Mouse (Mus musculus): ENCODE measurements around the gene Olfr1410. TPM values are rescaled to one million over a fixed set of nuclear protein-coding genes. Genes with fewer than 3 reads are reported as not detected.

Gene Olfr1410
- polyA plus RNA-seq (2016; fragmentation: Nextera tagmentation; extraction: Ambion mirVana): not detected in 2 replicates

DNA sequence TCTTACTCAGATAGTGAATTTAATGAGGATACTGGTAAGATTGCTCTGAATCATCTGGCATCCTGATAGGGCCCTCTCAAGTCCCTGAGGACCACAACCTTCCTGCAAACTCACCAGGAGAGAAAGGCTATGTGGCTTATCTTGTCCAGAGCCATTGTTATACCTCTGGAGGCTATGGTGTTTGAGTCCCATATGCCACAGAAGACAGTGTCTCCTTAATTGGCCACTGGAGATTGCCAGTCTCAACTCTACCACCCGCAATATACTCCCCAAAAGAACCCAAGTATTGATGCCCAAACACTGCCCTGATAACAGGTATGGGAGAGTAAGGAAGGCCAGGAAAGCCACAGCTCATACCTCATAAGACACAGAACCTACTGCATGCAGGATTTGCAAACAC is at the start of gene Olfr1410:
Gene Olfr1410, plus strand, starts transcription at position 301 of the 400 bp plus-strand sequence.
- no peak for DNase-seq (ENCODE audit: low spot score)
- Histone ChIP-seq H3K9me3 (no peaks in the 10 kb centered on the region), H3K27ac (replicated peaks) (no peak within 1 kb of the TSS), H3K27me3 (replicated peaks; ENCODE audit: low read depth, poor library complexity, severe bottlenecking) (no peaks in the 10 kb centered on the region), H3K36me3 (replicated peaks) (no peaks in the 10 kb centered on the region), H3K4me1 (no peaks in the 10 kb centered on the region), H3K4me3 (no peak within 1 kb of the TSS)
- 88% methylated on average over 1 of the region's 1 CpGs for WGBS

DNA sequence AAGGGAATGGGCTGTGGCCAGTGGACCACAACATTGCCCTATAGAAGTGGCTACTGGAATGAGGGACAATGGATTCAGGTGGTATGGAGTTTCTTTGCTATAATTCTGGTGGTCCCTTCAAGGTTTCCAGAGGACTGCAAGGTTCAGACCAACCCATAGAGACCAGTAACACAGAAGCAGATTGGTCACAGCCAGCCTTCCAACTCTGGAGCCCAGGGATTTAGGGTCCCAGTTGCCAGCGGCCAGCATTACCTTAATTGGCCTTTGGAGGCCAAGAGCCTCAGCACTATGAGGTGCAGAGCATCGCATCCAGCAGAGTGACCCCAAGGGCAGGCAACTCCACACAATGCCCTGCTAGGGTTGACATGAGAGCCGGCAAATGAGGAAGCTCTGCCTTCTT is 34.6 kb upstream of the Olfr1410 start, which contains the start of gene Olfr1413:
Gene Olfr1413, plus strand, starts transcription at position 301 of the 400 bp plus-strand sequence.
- H3K27me3 ChIP-seq (replicated peaks; ENCODE audit: low read depth, poor library complexity, severe bottlenecking): no peaks in the 10 kb centered on the region
- no peaks in the 10 kb centered on the region for H3K9me3 ChIP-seq
- no peak within 1 kb of the TSS for H3K27ac ChIP-seq (replicated peaks)
- no peaks in the 10 kb centered on the region for H3K4me1 ChIP-seq
- 82% methylated on average over 3 of the region's 3 CpGs for WGBS
- DNase-seq (ENCODE audit: low spot score): no peak
- H3K4me3 ChIP-seq: no peak within 1 kb of the TSS
- H3K36me3 ChIP-seq (replicated peaks): no peaks in the 10 kb centered on the region

DNA sequence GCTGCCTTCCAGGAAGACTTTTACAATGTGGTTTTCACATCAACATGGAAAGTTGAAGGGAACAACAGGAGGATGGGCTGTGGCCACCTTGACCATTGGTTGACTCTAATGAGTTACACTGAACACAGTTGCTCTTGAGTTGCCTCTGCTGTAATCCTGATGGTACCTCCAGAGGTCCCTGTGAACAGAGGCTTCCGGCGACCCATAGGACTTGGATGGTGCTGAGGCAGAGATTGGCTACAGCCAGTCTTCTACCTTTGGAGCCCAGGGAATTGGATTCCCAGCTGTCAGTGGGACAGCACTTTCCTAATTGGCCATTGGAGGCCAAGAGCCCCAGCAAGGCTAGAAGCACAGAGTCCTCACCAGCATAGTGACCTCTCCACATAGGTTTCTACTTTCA is 20.1 kb upstream of the Olfr1410 start, which contains the start of gene Olfr1412:
Gene Olfr1412, plus strand, starts transcription at position 301 of the 400 bp plus-strand sequence.
- 79% methylated on average over 2 of the region's 2 CpGs for WGBS
- no peak within 1 kb of the TSS for H3K4me3 ChIP-seq
- H3K4me1 ChIP-seq: no peaks in the 10 kb centered on the region
- H3K27me3 ChIP-seq (replicated peaks; ENCODE audit: low read depth, poor library complexity, severe bottlenecking): no peaks in the 10 kb centered on the region
- DNase-seq (ENCODE audit: low spot score): no peak
- no peaks in the 10 kb centered on the region for H3K36me3 ChIP-seq (replicated peaks)
- H3K9me3 ChIP-seq: no peaks in the 10 kb centered on the region
- H3K27ac ChIP-seq (replicated peaks): no peak within 1 kb of the TSS

DNA sequence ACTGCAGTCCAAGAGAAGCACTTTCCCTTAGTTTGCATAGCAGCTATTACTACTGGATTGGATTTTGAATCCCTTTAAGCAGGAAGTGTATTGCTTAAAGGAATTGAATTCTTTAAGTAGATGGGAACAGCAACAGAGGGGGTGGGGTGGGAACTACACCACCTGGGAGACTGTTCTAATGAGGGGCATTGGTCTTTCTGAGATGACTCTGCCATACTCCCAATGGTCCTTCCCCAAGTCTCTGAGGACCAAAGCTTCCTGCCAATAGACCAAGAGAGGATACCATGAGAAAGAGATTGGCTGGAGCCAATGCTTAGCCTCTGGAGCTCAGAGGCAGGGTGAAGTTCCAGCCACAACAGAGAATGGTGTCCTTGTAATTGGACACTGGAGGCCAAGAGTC is 11.5 kb upstream of the Olfr1410 start, which contains the start of gene Olfr1411:
Gene Olfr1411, plus strand, starts transcription at position 301 of the 400 bp plus-strand sequence.
- Histone ChIP-seq H3K9me3 (no peaks in the 10 kb centered on the region), H3K27me3 (replicated peaks; ENCODE audit: low read depth, poor library complexity, severe bottlenecking) (no peaks in the 10 kb centered on the region), H3K27ac (replicated peaks) (no peak within 1 kb of the TSS), H3K4me1 (no peaks in the 10 kb centered on the region), H3K4me3 (no peak within 1 kb of the TSS), H3K36me3 (replicated peaks) (no peaks in the 10 kb centered on the region)
- no peak for DNase-seq (ENCODE audit: low spot score)

DNA sequence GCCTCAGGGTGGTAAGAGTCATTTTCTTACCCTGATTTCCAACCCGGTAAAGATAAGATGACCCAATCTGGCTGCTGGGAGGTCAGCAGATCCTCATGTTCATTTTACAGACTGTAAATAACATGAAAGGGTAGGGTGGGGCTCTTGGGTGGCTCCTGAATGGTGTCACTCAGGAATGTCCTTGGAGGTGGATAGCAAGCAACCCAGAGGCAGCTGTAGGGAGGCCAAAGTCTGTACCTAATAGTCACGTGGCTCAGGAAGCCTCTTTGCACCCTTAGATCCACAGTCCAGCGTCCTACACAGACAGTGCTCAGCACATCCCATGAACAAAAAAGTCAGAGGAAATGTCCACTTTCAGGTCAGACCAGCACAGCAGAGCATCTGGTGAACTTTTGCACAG is 9.6 kb upstream of the Olfr1410 start:
- DNase-seq (ENCODE audit: low spot score): no peak
- no peaks in the 10 kb centered on the region for H3K4me1 ChIP-seq
- no peak overlapping the region for H3K4me3 ChIP-seq
- H3K36me3 ChIP-seq (replicated peaks): no peaks in the 10 kb centered on the region
- 88% methylated on average over 3 of the region's 3 CpGs for WGBS
- no peaks in the 10 kb centered on the region for H3K27me3 ChIP-seq (replicated peaks; ENCODE audit: low read depth, poor library complexity, severe bottlenecking)
- no peak overlapping the region for H3K27ac ChIP-seq (replicated peaks)
- H3K9me3 ChIP-seq: no peaks in the 10 kb centered on the region

DNA sequence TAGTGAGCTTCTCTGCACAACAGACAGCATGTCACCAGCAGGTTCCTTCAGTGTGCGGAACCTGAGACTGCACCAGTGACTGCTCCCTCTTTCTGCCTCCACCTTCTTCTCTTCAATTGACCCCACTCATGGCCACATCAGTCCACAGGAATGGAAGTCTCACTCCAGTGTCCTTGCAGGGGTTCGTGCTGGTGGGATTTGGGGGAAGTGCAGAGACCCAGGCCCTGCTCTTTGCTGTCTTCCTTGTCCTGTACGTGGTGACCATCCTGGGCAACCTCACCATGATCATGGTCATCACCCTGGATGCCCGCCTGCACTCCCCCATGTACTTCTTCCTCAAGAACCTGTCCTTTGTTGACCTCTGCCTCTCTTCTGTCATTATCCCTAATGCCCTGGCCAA is 2.1 kb downstream of the Olfr1410 start:
- Histone ChIP-seq H3K4me1 (no peaks in the 10 kb centered on the region), H3K27ac (replicated peaks) (no peak overlapping the region), H3K36me3 (replicated peaks) (no peaks in the 10 kb centered on the region), H3K9me3 (no peaks in the 10 kb centered on the region), H3K4me3 (no peak overlapping the region), H3K27me3 (replicated peaks; ENCODE audit: low read depth, poor library complexity, severe bottlenecking) (peaks cover 8% of the 10 kb centered on the region; the same call in 1 of the 2 replicates)
- WGBS: 81% methylated on average over 4 of the region's 4 CpGs
- DNase-seq (ENCODE audit: low spot score): no peak

DNA sequence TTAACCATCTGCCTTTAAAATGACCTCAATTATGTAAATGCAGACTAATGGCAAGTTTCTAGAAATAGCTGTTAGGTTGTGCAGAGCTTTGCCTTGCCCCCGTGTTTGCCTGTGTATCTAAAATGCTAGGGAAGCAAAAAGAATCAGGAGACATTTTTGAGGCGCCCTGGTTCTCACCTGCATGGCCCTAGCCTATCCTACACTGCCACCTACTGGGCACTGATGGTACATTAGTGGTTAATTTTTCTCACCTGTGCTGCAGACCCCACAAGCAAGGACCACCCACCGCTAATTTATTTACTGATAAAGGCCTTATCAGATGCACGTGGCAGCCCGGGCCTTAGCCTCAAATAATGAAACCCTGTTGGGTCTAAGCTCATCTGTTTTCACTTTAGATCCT is 5.4 kb downstream of the Olfr1410 start:
- H3K9me3 ChIP-seq: no peaks in the 10 kb centered on the region
- H3K27me3 ChIP-seq (replicated peaks; ENCODE audit: low read depth, poor library complexity, severe bottlenecking): peaks cover 8% of the 10 kb centered on the region; the same call in 1 of the 2 replicates
- no peaks in the 10 kb centered on the region for H3K36me3 ChIP-seq (replicated peaks)
- no peaks in the 10 kb centered on the region for H3K4me1 ChIP-seq
- WGBS: 6% methylated on average over 5 of the region's 5 CpGs
- H3K27ac ChIP-seq (replicated peaks): no peak overlapping the region
- H3K4me3 ChIP-seq: no peak overlapping the region
- DNase-seq (ENCODE audit: low spot score): peak; percentile 71

DNA sequence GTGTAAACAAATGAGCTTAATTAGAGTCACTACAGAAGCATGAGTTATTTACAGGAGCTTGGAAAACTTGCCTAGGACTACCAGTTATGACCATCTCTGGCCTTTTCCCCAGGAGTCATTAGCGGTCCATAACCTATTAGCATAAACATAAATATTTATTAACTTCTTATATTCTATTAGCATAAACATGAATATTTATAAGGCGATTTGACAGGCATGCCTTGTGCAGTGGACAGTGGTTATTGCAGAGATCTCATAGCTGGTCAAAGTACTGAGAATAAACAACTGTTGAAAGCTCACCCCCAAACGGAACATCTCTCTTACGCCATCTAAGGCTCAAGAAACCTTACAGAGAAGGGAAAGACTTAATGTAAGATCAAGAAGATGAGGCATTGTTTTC is 7.6 kb downstream of the Olfr1410 start:
- Histone ChIP-seq H3K4me3 (no peak overlapping the region), H3K27ac (replicated peaks) (no peak overlapping the region), H3K36me3 (replicated peaks) (no peaks in the 10 kb centered on the region), H3K9me3 (no peaks in the 10 kb centered on the region), H3K27me3 (replicated peaks; ENCODE audit: low read depth, poor library complexity, severe bottlenecking) (peaks cover 12% of the 10 kb centered on the region), H3K4me1 (no peaks in the 10 kb centered on the region)
- 54% methylated on average over 4 of the region's 4 CpGs for whole genome bisulfite sequencing
- DNase-seq (ENCODE audit: low spot score): no peak

DNA sequence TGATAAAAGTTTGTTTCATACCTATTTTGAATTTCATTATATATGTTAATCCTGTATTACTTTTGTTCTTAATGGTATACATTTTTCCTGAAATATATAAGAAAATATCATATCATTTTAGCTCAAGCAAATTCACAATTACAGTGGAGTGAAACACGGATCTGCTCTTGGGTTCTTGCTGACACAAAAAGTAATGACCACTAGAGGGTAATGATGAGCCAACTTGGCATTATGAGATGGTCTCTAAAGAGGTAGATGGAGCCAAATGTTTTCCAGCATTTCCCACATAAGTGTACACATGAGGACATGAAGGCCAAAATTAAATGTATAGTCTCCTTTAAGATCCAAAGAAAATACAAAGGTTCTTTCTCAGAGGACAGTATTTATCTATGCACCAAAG is 8.9 kb downstream of the Olfr1410 start:
- no peak for DNase-seq (ENCODE audit: low spot score)
- Histone ChIP-seq H3K4me1 (no peaks in the 10 kb centered on the region), H3K27me3 (replicated peaks; ENCODE audit: low read depth, poor library complexity, severe bottlenecking) (peaks cover 12% of the 10 kb centered on the region), H3K36me3 (replicated peaks) (no peaks in the 10 kb centered on the region), H3K9me3 (no peaks in the 10 kb centered on the region), H3K27ac (replicated peaks) (no peak overlapping the region), H3K4me3 (no peak overlapping the region)
- 12% methylated on average over 1 of the region's 1 CpGs for WGBS

DNA sequence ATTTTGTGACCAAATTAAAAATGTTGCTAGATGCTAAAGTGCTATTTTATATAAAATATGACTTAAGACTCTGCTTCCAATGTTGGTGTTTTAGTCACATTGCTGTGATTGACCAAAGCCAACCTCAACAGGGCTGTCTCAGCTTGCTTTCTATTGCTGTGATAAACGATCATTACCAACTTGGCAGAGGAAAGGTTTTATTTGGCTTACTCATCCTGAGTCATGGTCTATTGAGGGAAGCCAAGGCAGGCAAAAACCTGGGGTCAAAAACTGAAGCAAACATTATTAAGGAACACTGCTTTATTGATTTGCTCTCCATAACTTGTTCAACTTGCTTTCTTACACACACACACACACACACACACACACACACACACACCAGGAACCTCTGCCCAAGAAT is 10.5 kb downstream of the Olfr1410 start:
- WGBS: 78% methylated on average over 1 of the region's 1 CpGs
- no peak for DNase-seq (ENCODE audit: low spot score)
- H3K9me3 ChIP-seq: no peaks in the 10 kb centered on the region
- no peak overlapping the region for H3K4me3 ChIP-seq
- no peaks in the 10 kb centered on the region for H3K4me1 ChIP-seq
- no peak overlapping the region for H3K27ac ChIP-seq (replicated peaks)
- peaks cover 12% of the 10 kb centered on the region for H3K27me3 ChIP-seq (replicated peaks; ENCODE audit: low read depth, poor library complexity, severe bottlenecking)
- H3K36me3 ChIP-seq (replicated peaks): no peaks in the 10 kb centered on the region

DNA sequence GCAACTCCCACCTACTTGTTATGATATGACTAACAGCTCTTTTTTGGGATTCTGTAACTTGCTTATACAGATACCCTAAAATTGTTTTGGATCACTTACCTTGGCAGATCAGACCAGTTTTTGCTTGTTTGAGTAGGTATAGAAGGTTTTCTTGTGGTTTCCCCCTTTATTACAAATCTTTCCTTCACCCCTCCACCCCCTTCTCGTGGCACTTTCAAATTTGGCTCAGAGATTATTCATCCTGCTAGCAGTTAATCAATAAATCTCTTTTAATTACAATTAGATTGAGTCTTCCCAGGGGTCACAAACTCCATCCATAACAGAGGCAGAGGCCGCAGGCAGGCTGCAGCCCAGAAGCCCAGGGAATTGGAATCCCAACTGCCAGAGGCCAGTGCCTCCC is 11.9 kb downstream of the Olfr1410 start, which contains the start of gene Olfr12:
Gene Olfr12, plus strand, starts transcription at position 301 of the 400 bp plus-strand sequence.
- Histone ChIP-seq H3K4me3 (no peak within 1 kb of the TSS), H3K4me1 (no peaks in the 10 kb centered on the region), H3K27ac (replicated peaks) (no peak within 1 kb of the TSS), H3K9me3 (no peaks in the 10 kb centered on the region), H3K36me3 (replicated peaks) (no peaks in the 10 kb centered on the region), H3K27me3 (replicated peaks; ENCODE audit: low read depth, poor library complexity, severe bottlenecking) (peaks cover 4% of the 10 kb centered on the region; the same call in 1 of the 2 replicates)
- no peak for DNase-seq (ENCODE audit: low spot score)
- WGBS: 72% methylated on average over 2 of the region's 2 CpGs

DNA sequence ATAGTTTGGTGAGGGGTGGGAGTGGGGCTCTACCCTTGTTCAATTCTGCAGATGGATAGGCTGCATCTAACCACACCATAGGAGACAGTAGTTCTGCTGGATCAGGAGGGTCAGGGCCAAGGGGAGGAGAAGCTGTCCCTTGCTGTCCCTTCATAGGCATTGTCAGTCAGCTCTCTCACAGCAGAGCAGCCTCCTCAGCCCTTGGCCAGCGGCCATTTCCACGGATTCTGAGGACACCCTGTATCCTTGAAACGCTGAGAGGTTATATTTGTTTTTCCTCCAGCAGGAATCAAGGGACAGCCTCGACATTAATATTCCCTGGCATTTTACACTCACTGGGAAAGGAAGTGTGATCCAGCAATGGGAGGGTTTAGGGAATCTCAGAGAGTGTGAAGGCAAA is 12.8 kb downstream of the Olfr1410 start:
- Histone ChIP-seq H3K4me3 (no peak overlapping the region), H3K36me3 (replicated peaks) (no peaks in the 10 kb centered on the region), H3K27me3 (replicated peaks; ENCODE audit: low read depth, poor library complexity, severe bottlenecking) (peaks cover 4% of the 10 kb centered on the region; the same call in 1 of the 2 replicates), H3K27ac (replicated peaks) (no peak overlapping the region), H3K9me3 (no peaks in the 10 kb centered on the region), H3K4me1 (no peaks in the 10 kb centered on the region)
- 71% methylated on average over 4 of the region's 4 CpGs for WGBS
- no peak for DNase-seq (ENCODE audit: low spot score)

DNA sequence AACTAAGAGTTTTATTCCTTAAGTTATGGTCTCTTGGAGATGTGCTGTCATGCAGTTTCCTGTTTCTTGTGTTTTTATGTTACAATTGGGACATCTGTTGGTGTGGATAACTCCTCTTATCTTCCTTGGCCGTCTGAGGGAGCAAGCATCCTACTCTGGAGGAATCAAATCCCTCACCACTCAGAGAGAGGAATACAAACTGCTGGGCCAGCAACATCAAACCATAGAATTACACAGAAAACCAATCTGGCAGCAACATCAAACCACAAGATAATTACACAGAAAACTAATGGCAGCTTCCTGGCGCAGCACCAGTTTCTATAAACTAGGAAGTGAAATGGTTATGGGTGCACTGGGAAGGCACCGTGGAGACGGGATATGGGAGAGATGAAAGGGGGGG is 22.6 kb downstream of the Olfr1410 start:
- 76% methylated on average over 4 of the region's 4 CpGs for WGBS
- DNase-seq (ENCODE audit: low spot score): no peak
- Histone ChIP-seq H3K9me3 (no peaks in the 10 kb centered on the region), H3K27me3 (replicated peaks; ENCODE audit: low read depth, poor library complexity, severe bottlenecking) (no peaks in the 10 kb centered on the region), H3K4me3 (no peak overlapping the region), H3K4me1 (no peaks in the 10 kb centered on the region), H3K27ac (replicated peaks) (no peak overlapping the region), H3K36me3 (replicated peaks) (no peaks in the 10 kb centered on the region)
